Mouse (Mus musculus) cerebellum, postnatal 14 days (tissue): ENCODE measurements at regions not wholly inside any gene's neighbourhood (a gene's known extent, or its start where the extent isn't known, plus 50 kb on each side); places are given as distances from the start of the nearest gene placed in this dataset.
A peak's percentile ranks its signal among the peaks of the same experiment; 100 is the strongest.

Experiments
- DNase-seq, 2 experiments: peaks; one replicate each; pipeline ENCODE4 v3.0.0; 2021; ENCODE audit warnings: mixed read lengths in 2 of 2

DNA sequence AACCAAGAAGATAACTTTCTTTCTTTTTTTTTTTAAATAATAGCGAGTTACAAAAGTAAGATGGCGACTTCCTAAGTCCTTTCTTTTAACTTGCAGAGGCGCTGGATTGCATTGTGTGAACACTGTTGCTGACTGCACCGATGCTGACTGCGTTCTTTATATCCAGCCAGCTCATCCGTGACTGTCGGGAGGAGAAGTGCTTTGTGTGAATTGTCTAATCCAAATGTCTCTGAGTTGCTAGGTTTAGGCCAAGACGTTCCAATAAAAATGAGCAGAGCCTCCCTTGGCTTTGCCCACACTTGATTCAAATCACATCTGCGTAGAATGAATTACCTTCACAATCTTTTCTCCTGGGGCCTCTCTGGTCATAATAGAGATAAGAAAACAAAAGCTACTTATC lies 156.0 kb upstream of the Slc24a2 start:
- no peak for DNase-seq

DNA sequence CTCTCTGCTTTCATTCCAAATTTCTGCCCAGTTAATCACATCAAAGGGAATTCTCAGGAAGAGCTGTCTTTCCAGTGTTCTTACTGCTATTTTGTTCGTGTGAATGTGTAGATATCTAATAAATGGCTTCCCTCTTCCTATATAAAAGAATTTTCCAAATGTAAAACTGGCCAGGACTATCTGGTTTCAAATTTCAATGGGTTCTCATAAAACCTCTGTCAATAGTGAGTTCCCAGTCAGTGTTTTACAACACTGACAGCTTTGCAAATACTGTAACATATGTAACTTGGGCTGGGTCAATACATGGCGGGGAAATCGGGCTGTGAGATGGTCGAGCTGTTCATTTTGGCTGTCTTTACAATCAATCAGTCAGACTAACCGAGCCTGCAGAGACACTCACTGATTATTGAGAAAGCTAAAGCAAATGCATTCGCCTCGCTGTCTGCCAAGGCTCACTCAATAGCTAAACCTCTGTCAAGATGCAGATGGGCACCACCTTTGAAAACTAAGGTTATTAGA lies 155.0 kb upstream of the Slc24a2 start:
- no peak for DNase-seq

DNA sequence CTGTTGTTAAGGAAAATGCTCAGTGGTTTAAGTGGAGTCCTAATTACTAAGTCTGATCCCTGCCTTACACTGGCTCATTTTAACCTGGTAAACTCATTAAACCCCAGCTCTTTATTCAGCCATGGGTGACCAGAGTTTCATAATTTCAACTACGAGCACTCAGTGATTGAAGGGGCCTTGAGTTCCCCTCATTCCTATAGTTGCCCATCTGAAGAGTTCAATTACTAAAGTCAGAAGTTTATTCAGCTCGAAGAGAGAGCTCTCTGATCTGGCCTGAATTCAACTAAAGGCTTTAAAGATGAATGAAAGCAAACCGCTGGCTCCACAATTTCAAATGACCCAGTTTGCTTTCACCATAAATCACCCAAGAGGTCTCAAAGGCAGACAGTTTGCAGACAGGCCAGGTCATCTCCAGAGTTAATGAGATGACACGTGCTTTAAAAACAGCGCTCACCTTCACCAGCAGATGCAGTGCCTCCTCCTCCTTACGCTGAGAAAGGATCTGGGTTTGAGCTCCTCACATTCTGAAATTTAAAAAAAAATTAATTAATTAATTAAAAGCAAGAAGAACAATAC lies 154.3 kb upstream of the Slc24a2 start:
- DNase-seq = no peak

DNA sequence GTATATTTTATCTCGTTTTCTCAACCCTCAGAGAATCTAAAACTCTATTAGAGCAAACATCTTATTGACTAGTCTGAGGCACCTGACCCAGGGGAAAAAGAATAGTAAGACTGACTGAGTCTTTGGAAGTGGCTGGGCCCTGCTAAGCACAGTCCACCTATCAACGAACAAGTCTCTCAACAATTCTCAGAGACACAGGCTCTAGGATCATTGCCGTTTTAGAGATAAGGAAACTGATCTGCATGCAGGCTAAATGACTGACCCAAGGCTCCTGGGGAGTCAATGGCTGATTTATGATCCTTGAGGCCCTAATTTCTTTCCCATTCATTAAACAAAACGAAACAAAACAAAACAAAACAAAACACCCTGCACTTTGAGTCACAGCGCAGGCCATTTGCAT lies 150.4 kb upstream of the Slc24a2 start:
- no peak for DNase-seq

DNA sequence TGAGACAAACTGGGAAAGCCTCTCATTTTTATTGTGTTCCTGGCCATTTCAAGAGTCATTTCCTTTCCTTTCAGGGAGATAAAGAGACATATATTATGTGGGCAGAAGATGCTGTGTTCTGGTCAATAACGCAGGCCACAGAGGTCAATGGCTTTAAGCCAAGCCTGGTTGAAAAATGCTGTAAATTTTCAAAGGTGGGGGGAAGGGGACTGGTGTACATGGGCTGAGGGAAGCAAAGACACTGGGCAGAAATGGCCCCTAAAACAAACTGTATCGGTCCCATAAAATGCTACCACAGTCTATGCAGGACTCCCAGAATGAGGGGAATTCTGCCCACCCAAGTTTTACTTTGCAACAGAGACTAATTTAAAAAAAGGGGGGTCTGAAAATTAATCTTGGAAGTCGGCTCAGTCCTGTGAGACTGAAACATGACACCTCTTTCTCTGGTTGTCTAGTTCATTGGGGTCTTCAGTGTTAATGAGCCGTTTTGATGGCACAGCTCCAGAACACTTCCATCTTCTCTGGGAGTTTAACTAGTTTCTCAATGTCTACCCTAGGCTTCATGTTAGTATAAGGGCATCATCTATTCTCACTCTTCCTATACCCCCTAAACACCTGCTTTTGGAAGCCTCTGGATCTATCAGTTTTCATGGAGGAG lies 149.4 kb upstream of the Slc24a2 start:
- no peak for DNase-seq

DNA sequence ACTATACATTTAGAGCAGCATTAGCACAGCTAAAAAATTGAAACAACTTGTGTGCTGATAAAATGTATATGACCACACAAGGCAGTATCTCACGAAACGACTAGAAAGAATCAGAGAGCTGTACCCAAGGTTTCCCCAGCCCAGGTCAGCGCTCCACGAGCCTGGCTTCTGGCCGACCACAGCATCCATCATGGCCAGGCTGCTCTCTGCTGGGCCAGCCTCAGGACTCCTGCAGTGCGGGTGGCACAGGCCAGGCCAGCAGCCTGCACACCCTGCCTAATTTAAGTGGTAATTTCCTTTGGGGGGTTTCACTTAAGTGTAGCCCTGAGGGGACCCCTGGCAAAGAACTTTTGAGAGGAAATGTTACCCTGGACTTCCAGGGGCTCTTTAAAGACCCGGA lies 141.7 kb upstream of the Slc24a2 start:
- DNase-seq = peak; percentile 53 to 70

DNA sequence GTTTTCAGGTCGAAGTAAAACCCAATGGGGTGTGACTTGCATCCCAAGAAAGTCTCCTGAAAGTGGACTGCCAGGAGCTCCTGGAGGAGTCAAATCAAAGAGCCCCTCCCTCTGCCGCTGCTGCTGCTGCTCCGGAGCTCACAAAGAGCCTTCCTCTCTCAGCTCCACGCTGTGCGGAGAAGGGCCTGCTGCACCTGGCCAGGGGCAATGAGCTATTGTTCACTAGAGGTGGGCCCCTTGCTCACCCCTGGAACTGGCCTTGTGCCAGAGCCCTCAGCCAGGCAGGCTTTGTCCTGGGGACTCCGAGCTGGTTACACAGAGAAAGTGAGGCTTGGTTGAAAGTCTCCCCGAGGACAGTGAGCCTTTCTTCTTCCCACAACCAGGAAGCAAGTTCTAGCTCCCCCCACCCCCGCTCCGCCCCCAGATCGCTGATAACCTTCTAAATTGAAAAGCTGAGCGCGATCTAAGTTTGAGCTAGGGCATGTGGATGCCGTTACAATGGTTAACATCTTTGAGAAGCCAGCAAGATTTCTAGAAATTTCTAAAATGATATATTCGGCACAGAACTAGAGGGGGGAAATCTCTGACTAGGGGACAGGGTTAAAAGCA lies 139.5 kb upstream of the Slc24a2 start:
- DNase-seq = peak; percentile 40

DNA sequence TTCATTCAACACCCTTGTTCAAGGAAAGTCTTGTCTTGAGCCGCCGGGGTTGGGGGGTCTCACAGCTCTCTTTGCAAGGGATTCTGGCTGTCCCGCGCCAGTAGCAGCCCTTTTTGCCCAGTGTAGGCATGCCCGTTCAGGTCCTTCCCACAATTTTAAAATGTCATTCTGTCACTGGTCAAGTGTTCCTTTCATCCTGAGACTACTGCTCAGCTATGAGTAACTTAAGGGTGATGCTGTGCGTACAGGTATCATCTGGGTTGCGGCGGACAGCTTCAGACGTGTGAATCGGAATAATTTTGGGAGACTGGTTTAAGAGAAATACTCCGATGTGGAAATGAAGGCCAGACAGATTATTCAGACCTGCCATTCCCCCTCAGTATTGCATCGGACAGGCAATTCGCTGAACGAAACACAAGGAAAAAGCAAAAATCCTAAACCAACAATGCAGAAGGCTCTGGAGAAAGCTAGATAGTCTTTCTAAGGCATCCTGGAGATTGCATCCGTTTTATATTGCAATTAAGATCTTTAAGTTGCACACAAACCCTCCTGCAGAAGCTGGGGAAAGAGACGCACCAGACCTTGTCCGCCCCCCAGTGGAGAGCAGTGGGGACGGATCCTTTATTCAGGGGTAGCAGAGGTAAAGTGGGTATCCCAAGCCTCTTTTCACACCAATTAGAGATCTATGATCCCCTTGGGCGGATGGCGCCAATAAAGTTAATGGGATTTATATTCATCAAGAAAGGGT lies 138.3 kb upstream of the Slc24a2 start:
- peak; percentile 84 to 85 for DNase-seq

DNA sequence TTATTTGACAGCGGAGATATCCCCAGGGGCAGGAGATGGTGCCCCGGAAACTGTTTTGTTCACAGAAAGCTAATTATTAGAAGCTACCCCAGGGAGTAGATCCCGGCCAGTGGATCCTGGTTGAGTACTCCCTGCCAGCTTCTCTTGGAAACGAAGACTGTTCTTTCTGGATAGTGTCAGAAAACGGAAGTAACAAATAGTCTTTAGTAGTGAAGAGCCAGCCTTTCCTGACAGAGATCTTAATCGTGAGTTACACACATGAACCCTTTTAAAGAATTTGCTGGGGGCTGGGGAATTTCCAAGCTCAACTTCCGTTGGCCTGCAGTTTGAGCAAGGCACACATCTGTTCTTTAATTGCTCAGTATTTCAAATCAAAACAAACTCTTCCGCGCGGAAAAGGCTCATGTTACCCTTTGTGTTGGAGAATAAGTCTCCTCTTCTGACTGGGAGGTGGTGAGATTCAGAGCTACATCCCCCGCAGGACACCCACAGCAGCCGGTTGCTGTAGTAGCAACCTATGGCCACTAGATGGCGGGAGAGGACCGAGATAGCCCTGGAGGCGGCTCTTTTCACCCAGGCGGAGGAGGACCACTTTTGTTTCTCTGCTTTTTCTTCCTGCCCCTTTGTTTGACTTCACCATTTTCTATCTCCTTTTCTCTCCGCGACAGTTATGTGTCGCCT lies 137.6 kb upstream of the Slc24a2 start:
- DNase-seq = peak; percentile 88 to 91

DNA sequence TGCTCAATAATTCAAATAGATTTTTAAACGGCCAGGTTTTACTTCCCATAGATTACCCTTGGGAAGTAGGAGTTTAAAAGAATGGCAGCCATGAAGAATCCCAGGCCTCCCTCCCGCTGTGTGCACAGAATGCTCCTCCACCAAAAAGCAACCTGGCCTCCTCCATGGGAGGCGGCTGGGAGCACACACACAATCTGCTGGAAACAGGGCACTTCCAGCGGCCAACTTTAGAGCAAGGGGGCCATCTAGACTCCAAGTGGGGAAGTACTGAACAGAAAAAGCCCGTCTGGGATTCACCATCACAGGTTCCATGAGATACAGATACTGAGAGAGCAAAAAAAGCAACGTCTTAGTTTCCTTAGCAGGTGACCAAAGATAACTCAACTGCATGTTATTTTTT lies 131.9 kb upstream of the Slc24a2 start:
- peak; percentile 83 to 84 for DNase-seq

DNA sequence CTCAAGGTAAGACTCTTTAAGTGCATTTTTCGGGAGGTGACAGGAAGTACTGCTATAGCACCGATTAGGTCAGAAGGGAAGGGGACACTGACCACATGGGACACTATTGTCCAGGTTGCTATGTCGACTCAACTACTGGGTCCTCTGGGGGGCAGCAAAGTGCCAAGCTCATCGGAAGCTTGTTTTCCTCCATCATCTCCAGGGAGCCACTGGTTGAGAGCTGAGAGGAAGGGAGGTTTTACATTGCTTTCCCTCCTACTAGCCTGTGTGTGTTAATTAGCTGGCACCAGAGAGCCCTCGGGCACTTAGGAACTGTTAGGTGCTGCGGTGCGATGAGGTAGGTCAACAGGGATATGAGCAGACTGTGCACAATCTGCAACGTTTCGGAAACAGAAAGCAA lies 129.2 kb upstream of the Slc24a2 start:
- DNase-seq = peak; percentile 77 to 80

DNA sequence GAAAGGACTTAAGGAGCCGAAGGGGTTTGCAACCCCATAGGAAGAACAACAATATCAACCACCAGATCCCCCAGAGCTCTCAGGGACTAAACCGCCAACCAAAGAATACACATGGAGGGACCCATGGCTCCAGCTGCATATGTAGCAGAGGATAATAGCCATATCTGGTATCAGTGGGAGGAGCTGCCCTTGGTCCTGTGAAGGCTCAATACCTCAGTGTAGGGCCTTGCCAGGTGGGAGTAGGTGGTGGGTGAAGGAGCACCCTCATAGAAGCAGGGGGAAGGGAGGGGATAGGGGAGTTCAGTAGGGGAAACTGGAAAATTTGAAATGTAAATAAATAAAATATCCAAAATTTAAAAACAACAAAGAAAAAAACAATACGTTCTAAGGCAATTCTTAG lies 128.7 kb upstream of the Slc24a2 start:
- DNase-seq = no peak

DNA sequence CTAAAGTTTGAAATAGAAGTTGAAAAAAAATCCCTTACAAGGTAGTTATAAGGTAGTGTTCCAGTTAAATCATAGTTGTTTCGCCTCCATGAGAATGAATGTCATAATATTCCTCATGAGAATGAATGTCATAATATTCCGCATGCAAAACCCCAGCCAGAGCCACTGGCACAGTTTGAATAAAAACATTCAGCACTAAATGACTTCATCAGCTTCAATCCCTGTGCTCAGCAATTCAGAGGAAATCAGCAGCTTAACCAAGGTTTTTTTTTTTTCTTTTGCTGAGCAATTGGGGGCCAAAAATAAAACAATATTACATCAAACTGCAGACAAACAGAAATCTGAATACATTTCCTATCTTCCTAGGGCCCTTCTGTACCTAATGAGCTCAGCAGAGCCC lies 102.7 kb upstream of the Slc24a2 start:
- DNase-seq = no peak

DNA sequence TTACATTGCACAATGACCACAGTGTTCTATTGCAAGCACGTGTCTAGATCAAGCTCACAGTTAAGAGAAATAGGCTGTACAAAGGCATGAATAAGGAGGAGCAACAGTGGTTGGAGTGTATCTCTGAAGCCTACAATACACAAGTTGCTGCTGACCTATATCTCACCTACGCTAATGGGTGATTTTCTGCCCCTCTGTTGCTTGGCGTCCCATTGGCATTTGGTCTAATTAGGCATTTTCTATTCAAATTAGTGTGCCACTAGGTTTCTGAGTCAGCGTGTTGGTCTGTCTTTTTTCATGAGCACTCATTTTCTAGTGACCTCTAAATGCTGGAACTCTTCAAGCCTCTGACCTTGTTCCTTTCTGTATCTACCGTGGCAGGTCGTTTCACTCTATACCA lies 98.9 kb upstream of the Slc24a2 start:
- no peak for DNase-seq

DNA sequence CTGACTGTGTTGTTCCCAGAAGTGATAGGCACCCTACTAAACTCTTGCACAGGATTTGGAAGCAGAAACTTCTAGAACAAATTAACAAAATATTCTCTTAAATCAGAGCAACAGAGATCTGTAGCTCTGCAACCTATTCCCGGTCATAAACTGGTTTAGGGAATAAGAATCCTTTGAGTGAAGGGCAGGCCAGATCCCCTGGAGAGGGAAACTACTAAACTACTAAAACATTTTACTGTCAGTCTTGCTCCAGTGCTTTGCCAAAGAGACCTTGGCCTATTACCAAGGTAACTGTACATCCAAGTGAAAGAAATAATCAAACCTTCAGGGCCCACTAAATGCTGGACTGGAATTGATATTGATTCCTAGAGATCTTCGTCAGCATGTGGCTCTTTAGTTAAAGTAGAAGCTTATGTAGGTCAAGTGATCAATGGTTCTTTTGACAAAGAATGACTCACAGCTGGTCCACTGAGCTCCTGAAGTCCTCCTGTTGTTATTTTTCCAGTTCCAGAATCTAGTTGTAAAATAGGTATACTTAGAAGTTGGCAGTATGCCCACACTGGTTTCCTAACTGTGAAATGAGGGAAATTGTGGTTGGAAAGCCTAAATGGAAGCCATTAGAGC lies 91.6 kb upstream of the Slc24a2 start:
- DNase-seq = no peak

DNA sequence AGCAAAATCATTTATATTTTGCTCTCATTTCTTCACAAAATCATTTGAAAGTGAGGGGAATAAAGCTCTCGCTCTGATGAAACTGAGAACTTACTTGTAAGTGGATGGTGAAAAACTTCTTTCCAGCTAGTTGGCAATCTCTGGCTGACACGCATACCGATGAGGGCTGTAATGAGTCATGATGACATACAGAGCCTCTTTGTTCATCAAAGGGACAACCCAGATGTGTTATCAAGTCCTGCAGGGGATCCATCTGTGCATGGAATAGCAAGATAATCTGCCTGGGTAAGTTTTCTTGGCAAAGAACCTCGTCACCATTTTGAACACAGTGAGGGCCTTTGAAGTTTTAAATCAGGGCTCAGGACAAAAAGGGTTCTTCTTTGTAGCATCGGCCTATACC lies 67.9 kb upstream of the Slc24a2 start:
- no peak for DNase-seq

DNA sequence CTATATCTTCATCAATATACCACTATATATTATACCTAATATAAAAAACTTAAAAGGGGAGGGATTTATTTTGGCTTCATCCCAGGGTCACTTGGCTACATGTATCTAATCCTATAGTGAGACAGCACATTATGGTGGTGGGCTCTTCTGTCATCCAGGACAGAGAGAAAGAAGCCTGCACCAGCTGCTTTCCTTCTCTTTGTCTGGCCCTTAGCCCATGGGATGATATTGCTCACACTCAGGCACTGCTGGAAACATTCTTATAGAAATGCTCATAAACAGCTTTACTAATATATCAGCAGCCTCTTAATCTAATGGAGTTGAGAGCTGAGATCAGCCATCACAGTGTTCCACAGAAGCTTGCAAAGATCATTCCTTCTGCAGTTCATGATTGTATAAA lies 64.3 kb upstream of the Slc24a2 start:
- no peak for DNase-seq
